Mouse (Mus musculus) spleen, adult 2 months (tissue): Measurements from ENCODE around the gene Tmem39b.

Experiments
- CTCF ChIP-seq: fragments of 200-500 bp; IDR thresholded peaks from 2 replicates; pipeline ENCODE4 v1.5.1; 2011; ENCODE audit warnings: mild to moderate bottlenecking, inconsistent platforms; ENCODE audit not compliant: insufficient read depth, insufficient read length, insufficient replicate concordance; ENCODE audit errors: extremely low read depth
- POLR2A ChIP-seq: fragments of 200-500 bp; IDR thresholded peaks from 2 replicates; pipeline ENCODE4 v1.6.1; 2011; ENCODE audit warnings: low read depth, low read length, inconsistent platforms

GRCm38 (mm10) chr4:129684531-129684930 lies 12.1 kb downstream of the Tmem39b start:
- TF ChIP-seq CTCF, result no peak
- no peak for TF ChIP-seq POLR2A
